Mouse (Mus musculus) midbrain, embryonic 16.5 days (tissue): ENCODE measurements at regions not wholly inside any gene's neighbourhood (a gene's known extent, or its start where the extent isn't known, plus 50 kb on each side); places are given as distances from the start of the nearest gene placed in this dataset.
"Not testable (repeated sequence)": the region's sequence is repeated elsewhere in the genome, so short reads cannot be mapped to it uniquely, and the experiment has no call there.

Source experiments
- ATAC-seq: fragments of 200-750 bp; cut with Nextera tagmentation; 2 replicates; pipeline ENCODE4 v1.8.0; 2017; ENCODE audit warnings: moderate TSS enrichment
- H3K27ac ChIP-seq: fragments of 300-500 bp; sonication (generic); 2 replicates; pipeline ENCODE4 v1.5.1; 2014; ENCODE audit warnings: mild to moderate bottlenecking, low read length, mixed read lengths
- H3K27me3 ChIP-seq: fragments of 300-500 bp; sonication (generic); 2 replicates; pipeline ENCODE4 v1.6.1; 2014; ENCODE audit warnings: low read depth, low read length, mixed read lengths; ENCODE audit not compliant: control insufficient read depth, insufficient read depth
- H3K36me3 ChIP-seq: fragments of 300-500 bp; sonication (generic); 2 replicates; pipeline ENCODE4 v1.6.1; 2014; ENCODE audit warnings: mild to moderate bottlenecking, low read length, moderate library complexity, mixed read lengths; ENCODE audit not compliant: control insufficient read depth, insufficient read depth
- H3K4me1 ChIP-seq: fragments of 300-500 bp; sonication (generic); 2 replicates; pipeline ENCODE4 v1.6.1; 2014; ENCODE audit warnings: mild to moderate bottlenecking, low read length, mixed read lengths; ENCODE audit not compliant: control insufficient read depth, insufficient read depth
- H3K4me2 ChIP-seq: fragments of 300-500 bp; sonication (generic); 2 replicates; pipeline ENCODE4 v1.6.1; 2014; ENCODE audit warnings: mild to moderate bottlenecking, low read length, mixed read lengths
- H3K4me3 ChIP-seq: fragments of 300-500 bp; sonication (generic); 2 replicates; pipeline ENCODE4 v1.5.1; 2014; ENCODE audit warnings: low read depth, mild to moderate bottlenecking, low read length, moderate library complexity, mixed read lengths
- H3K9ac ChIP-seq: fragments of 300-500 bp; sonication (generic); 2 replicates; pipeline ENCODE4 v1.6.1; 2014; ENCODE audit warnings: low read depth, low read length, mixed read lengths
- H3K9me3 ChIP-seq: fragments of 300-500 bp; sonication (generic); replicated peaks from 2 replicates; pipeline ENCODE4 v1.6.1; 2014; ENCODE audit warnings: mild to moderate bottlenecking, low read length, mixed read lengths; ENCODE audit not compliant: control insufficient read depth, poor library complexity, severe bottlenecking
- WGBS: fragments of 180-500 bp; shearing (Covaris S2); extraction: QIAGEN DNeasy Blood & Tissue Kit; methylation state at CpG from one replicate; pipeline ENCODE4 v1.1.7; 2014; 5-methylcytosine and 5-hydroxymethylcytosine counted together

- H3K4me3 ChIP-seq: no peak overlapping the region
- no peaks in the 10 kb centered on the region for H3K4me1 ChIP-seq
- H3K27ac ChIP-seq: no peak overlapping the region
- H3K9ac ChIP-seq: no peak overlapping the region
- H3K4me2 ChIP-seq: no peak overlapping the region
- H3K27me3 ChIP-seq: no peaks in the 10 kb centered on the region
- H3K9me3 ChIP-seq: peaks cover 5% of the 10 kb centered on the region; the same call in 1 of the 2 replicates
- no peaks in the 10 kb centered on the region for H3K36me3 ChIP-seq
- WGBS: 73% methylated on average over 3 of the region's 3 CpGs
- ATAC-seq: no peak
These were observed 196.4 kb upstream of the Gdi2 start for GRCm38 (mm10) chr13:3341416-3341815.

- no peak overlapping the region for H3K9ac ChIP-seq
- 93% methylated on average over 5 of the region's 5 CpGs for WGBS
These were observed 194.3 kb upstream of the Gdi2 start for GRCm38 (mm10) chr13:3343611-3344010.

GRCm38 (mm10) chr13:3354912-3355311 is 183.0 kb upstream of the Gdi2 start:
- not testable (repeated sequence) for H3K9ac ChIP-seq, H3K9me3 ChIP-seq, H3K4me2 ChIP-seq, H3K36me3 ChIP-seq, H3K4me3 ChIP-seq, H3K27ac ChIP-seq, ATAC-seq
- H3K4me1 ChIP-seq: peaks cover 12% of the 10 kb centered on the region; the same call in 1 of the 2 replicates
- peaks cover 23% of the 10 kb centered on the region for H3K27me3 ChIP-seq

More at GRCm38 (mm10) chr13:3343611-3344010, 194.3 kb upstream of the Gdi2 start:
- Histone ChIP-seq H3K4me2 (no peak overlapping the region), H3K9me3 (peaks cover 3% of the 10 kb centered on the region; the same call in 1 of the 2 replicates), H3K27ac (no peak overlapping the region), H3K4me3 (no peak overlapping the region), H3K4me1 (no peaks in the 10 kb centered on the region), H3K27me3 (no peaks in the 10 kb centered on the region), H3K36me3 (no peaks in the 10 kb centered on the region)
- no peak for ATAC-seq

- H3K9me3 ChIP-seq: no peaks in the 10 kb centered on the region; the same call in 1 of the 2 replicates
- under 1% methylated on average over 42 of the region's 45 CpGs for WGBS
- peaks cover 31% of the 10 kb centered on the region for H3K27me3 ChIP-seq
- H3K27ac ChIP-seq: no peak overlapping the region
- H3K4me3 ChIP-seq: peak overlapping the region; percentile 50
- peak; percentile 21; the same call in 1 of the 2 replicates for ATAC-seq
- H3K4me2 ChIP-seq: peak overlapping the region; percentile 98
- H3K9ac ChIP-seq: no peak overlapping the region
- peaks cover 16% of the 10 kb centered on the region; the same call in 1 of the 2 replicates for H3K4me1 ChIP-seq
- H3K36me3 ChIP-seq: no peaks in the 10 kb centered on the region
These were observed 179.7 kb upstream of the Gdi2 start for GRCm38 (mm10) chr13:3358079-3358608.

GRCm38 (mm10) chr13:3358996-3359750 is 178.7 kb upstream of the Gdi2 start:
- ATAC-seq: peak; percentile 34
- Histone ChIP-seq H3K36me3 (no peaks in the 10 kb centered on the region), H3K4me2 (peak overlapping the region; percentile 98), H3K9ac (no peak overlapping the region), H3K4me1 (peaks cover 16% of the 10 kb centered on the region; the same call in 1 of the 2 replicates), H3K27ac (no peak overlapping the region), H3K9me3 (no peaks in the 10 kb centered on the region), H3K27me3 (peaks cover 31% of the 10 kb centered on the region), H3K4me3 (peak overlapping the region; percentile 50)
- WGBS: under 1% methylated on average over 41 of the region's 41 CpGs

- peaks cover 31% of the 10 kb centered on the region for H3K27me3 ChIP-seq
- H3K4me3 ChIP-seq: peak overlapping the region; percentile 50
- not testable (repeated sequence) for H3K27ac ChIP-seq, H3K9me3 ChIP-seq, H3K36me3 ChIP-seq, H3K9ac ChIP-seq
- under 1% methylated on average over 35 of the region's 35 CpGs for WGBS
- peaks cover 16% of the 10 kb centered on the region; the same call in 1 of the 2 replicates for H3K4me1 ChIP-seq
- H3K4me2 ChIP-seq: peak overlapping the region; percentile 98
- peak; percentile 9; the same call in 1 of the 2 replicates for ATAC-seq
These were observed 178.1 kb upstream of the Gdi2 start for GRCm38 (mm10) chr13:3359751-3360260.

GRCm38 (mm10) chr13:3360503-3361490 is 177.1 kb upstream of the Gdi2 start:
- WGBS: under 1% methylated on average over 79 of the region's 82 CpGs
- peaks cover 31% of the 10 kb centered on the region for H3K27me3 ChIP-seq

GRCm38 (mm10) chr13:3372701-3373100 is 165.2 kb upstream of the Gdi2 start:
- Histone ChIP-seq H3K4me1 (no peaks in the 10 kb centered on the region), H3K9me3 (no peaks in the 10 kb centered on the region), H3K4me2 (no peak overlapping the region), H3K9ac (no peak overlapping the region), H3K27me3 (no peaks in the 10 kb centered on the region), H3K36me3 (no peaks in the 10 kb centered on the region), H3K27ac (no peak overlapping the region), H3K4me3 (no peak overlapping the region)
- 73% methylated on average over 6 of the region's 6 CpGs for WGBS
- no peak for ATAC-seq

More at GRCm38 (mm10) chr13:3360503-3361490, 177.1 kb upstream of the Gdi2 start:
- no peak overlapping the region for H3K27ac ChIP-seq
- H3K36me3 ChIP-seq: no peaks in the 10 kb centered on the region
- H3K9me3 ChIP-seq: no peaks in the 10 kb centered on the region
- peak overlapping the region; percentile 98 for H3K4me2 ChIP-seq
- H3K9ac ChIP-seq: peak overlapping the region; percentile 54
- H3K4me1 ChIP-seq: peaks cover 16% of the 10 kb centered on the region; the same call in 1 of the 2 replicates
- peak overlapping the region; percentile 50 for H3K4me3 ChIP-seq
- peak; percentile 83 for ATAC-seq
